Mouse (Mus musculus): Measurements from ENCODE around the gene Psrc1. TPM values are rescaled to one million over a fixed set of nuclear protein-coding genes. Genes with fewer than 3 reads are reported as not detected.

Gene Psrc1
- total and polyA plus RNA-seq, 3 experiments = 33.7 to 172 (median 122) TPM

- ATAC-seq (ENCODE audit: extremely low read depth, insufficient number of reproducible peaks, low FRiP score, poor library complexity, severe bottlenecking) (no peak), DNase-seq (ENCODE audit: low spot score) (no peak)
- Histone ChIP-seq H3K36me3 (replicated peaks) (peaks cover 100% of the 10 kb centered on the region), H3K4me1 (ENCODE audit: insufficient read depth, low read depth, low read length) (peaks cover 8% of the 10 kb centered on the region), H3K9me3 (replicated peaks) (no peaks in the 10 kb centered on the region), H3K4me3 (ENCODE audit: low read depth, low read length) (no peak overlapping the region), H3K27me3 (ENCODE audit: insufficient read depth, low read length) (no peaks in the 10 kb centered on the region)
- no peak for TF ChIP-seq TAL1 (conservative IDR thresholded peaks at IDR 0.05; ENCODE audit: low read depth, low read length)
- no peak for TF ChIP-seq GATA1 (IDR thresholded peaks at IDR 0.05; ENCODE audit: borderline replicate concordance, low read length)
- TF ChIP-seq GATA2 (IDR thresholded peaks at IDR 0.05; ENCODE audit: borderline replicate concordance, low read depth, low read length) = no peak
- no peak for TF ChIP-seq CTCF (IDR thresholded peaks at IDR 0.05; ENCODE audit: low read depth, low read length)
- no peak for TF ChIP-seq POLR2AphosphoS5 (IDR thresholded peaks at IDR 0.05; ENCODE audit: insufficient replicate concordance, low read depth, low read length)
These were observed 52.2 kb downstream of the Psrc1 start for GRCm38 (mm10) chr3:108435701-108436379.

- no peaks in the 10 kb centered on the region for H3K27me3 ChIP-seq (ENCODE audit: insufficient read depth, low read length)
- no peak overlapping the region for H3K4me3 ChIP-seq (ENCODE audit: low read depth, low read length)
- peaks cover 100% of the 10 kb centered on the region for H3K36me3 ChIP-seq (replicated peaks)
- ATAC-seq (ENCODE audit: extremely low read depth, insufficient number of reproducible peaks, low FRiP score, poor library complexity, severe bottlenecking) (no peak), DNase-seq (ENCODE audit: low spot score) (no peak)
- TF ChIP-seq CTCF (IDR thresholded peaks at IDR 0.05; ENCODE audit: low read depth, low read length) = no peak
- no peak for TF ChIP-seq GATA1 (IDR thresholded peaks at IDR 0.05; ENCODE audit: borderline replicate concordance, low read length)
- TF ChIP-seq GATA2 (IDR thresholded peaks at IDR 0.05; ENCODE audit: borderline replicate concordance, low read depth, low read length) = no peak
- TF ChIP-seq TAL1 (conservative IDR thresholded peaks at IDR 0.05; ENCODE audit: low read depth, low read length) = no peak
- no peak for TF ChIP-seq POLR2AphosphoS5 (IDR thresholded peaks at IDR 0.05; ENCODE audit: insufficient replicate concordance, low read depth, low read length)
- no peaks in the 10 kb centered on the region for H3K9me3 ChIP-seq (replicated peaks)
- H3K4me1 ChIP-seq (ENCODE audit: insufficient read depth, low read depth, low read length) = peaks cover 12% of the 10 kb centered on the region
These were observed 52.7 kb downstream of the Psrc1 start for GRCm38 (mm10) chr3:108436380-108436714.

Other genes with a start within 250 kb of the Psrc1 start
- gene Gnai3, start 237.7 kb upstream of the Psrc1 start, total RNA-seq (2014; fragmentation: Nextera tagmentation) = 254 and 274 TPM in 2 replicates
- 413 and 481 TPM in 2 replicates for gene Gnai3, start 237.7 kb upstream of the Psrc1 start, total RNA-seq (2017)
- 36.8 and 37.9 TPM in 2 replicates for gene Gnai3, start 237.7 kb upstream of the Psrc1 start, polyA plus RNA-seq (2012)
- gene Gpr61, start 229.0 kb upstream of the Psrc1 start, total RNA-seq (2014; fragmentation: Nextera tagmentation) = not detected in 2 replicates
- under 0.01 and 0.11 TPM in 2 replicates for gene Gpr61, start 229.0 kb upstream of the Psrc1 start, total RNA-seq (2017)
- not detected in 2 replicates for gene Gpr61, start 229.0 kb upstream of the Psrc1 start, polyA plus RNA-seq (2012)
- gene Amigo1, start 197.5 kb upstream of the Psrc1 start, total RNA-seq (2014; fragmentation: Nextera tagmentation) = 0.29 and 0.98 TPM in 2 replicates
- gene Amigo1, start 197.5 kb upstream of the Psrc1 start, total RNA-seq (2017) = 0.66 and 0.99 TPM in 2 replicates
- 0.46 and 0.51 TPM in 2 replicates for gene Amigo1, start 197.5 kb upstream of the Psrc1 start, polyA plus RNA-seq (2012)
- 2.9 and 3.9 TPM in 2 replicates for gene Cyb561d1, start 182.6 kb upstream of the Psrc1 start, total RNA-seq (2014; fragmentation: Nextera tagmentation)
- gene Cyb561d1, start 182.6 kb upstream of the Psrc1 start, total RNA-seq (2017) = 6.3 and 6.6 TPM in 2 replicates
- 2.9 and 3.4 TPM in 2 replicates for gene Cyb561d1, start 182.6 kb upstream of the Psrc1 start, polyA plus RNA-seq (2012)
- 8.0 and 8.6 TPM in 2 replicates for gene Atxn7l2, start 172.9 kb upstream of the Psrc1 start, total RNA-seq (2014; fragmentation: Nextera tagmentation)
- 2.1 and 2.7 TPM in 2 replicates for gene Atxn7l2, start 172.9 kb upstream of the Psrc1 start, total RNA-seq (2017)
- gene Atxn7l2, start 172.9 kb upstream of the Psrc1 start, polyA plus RNA-seq (2012) = 17.0 and 19.7 TPM in 2 replicates
- not detected in 2 replicates for gene Sypl2, start 157.2 kb upstream of the Psrc1 start, total RNA-seq (2014; fragmentation: Nextera tagmentation)
- 0.06 and 0.11 TPM in 2 replicates for gene Sypl2, start 157.2 kb upstream of the Psrc1 start, total RNA-seq (2017)
- gene Sypl2, start 157.2 kb upstream of the Psrc1 start, polyA plus RNA-seq (2012) = not detected in 2 replicates
- gene Psma5, start 126.9 kb upstream of the Psrc1 start, total RNA-seq (2014; fragmentation: Nextera tagmentation) = 57.5 and 59.5 TPM in 2 replicates
- 297 and 331 TPM in 2 replicates for gene Psma5, start 126.9 kb upstream of the Psrc1 start, total RNA-seq (2017)
- 3.8 and 4.9 TPM in 2 replicates for gene Psma5, start 126.9 kb upstream of the Psrc1 start, polyA plus RNA-seq (2012)
- 4.1 and 5.2 TPM in 2 replicates for gene Sort1, start 99.8 kb upstream of the Psrc1 start, total RNA-seq (2014; fragmentation: Nextera tagmentation)
- 2.3 TPM in 2 replicates for gene Sort1, start 99.8 kb upstream of the Psrc1 start, total RNA-seq (2017)
- 1.1 and 1.3 TPM in 2 replicates for gene Sort1, start 99.8 kb upstream of the Psrc1 start, polyA plus RNA-seq (2012)
- gene Mybphl, start 18.9 kb upstream of the Psrc1 start, total RNA-seq (2014; fragmentation: Nextera tagmentation) = not detected in 2 replicates
- not detected in 2 replicates for gene Mybphl, start 18.9 kb upstream of the Psrc1 start, total RNA-seq (2017)
- not detected in 2 replicates for gene Mybphl, start 18.9 kb upstream of the Psrc1 start, polyA plus RNA-seq (2012)
- not detected in 2 replicates for gene Celsr2, start 31.7 kb downstream of the Psrc1 start, total RNA-seq (2014; fragmentation: Nextera tagmentation)
- 0.23 and 0.38 TPM in 2 replicates for gene Celsr2, start 31.7 kb downstream of the Psrc1 start, total RNA-seq (2017)
- 0.03 TPM in 1 of 2 replicates, not detected in the other for gene Celsr2, start 31.7 kb downstream of the Psrc1 start, polyA plus RNA-seq (2012)
- 138 and 143 TPM in 2 replicates for gene Sars, start 61.4 kb downstream of the Psrc1 start, total RNA-seq (2014; fragmentation: Nextera tagmentation)
- 341 and 480 TPM in 2 replicates for gene Sars, start 61.4 kb downstream of the Psrc1 start, total RNA-seq (2017)
- 170 and 206 TPM in 2 replicates for gene Sars, start 61.4 kb downstream of the Psrc1 start, polyA plus RNA-seq (2012)
- not detected in 2 replicates for gene 1700013F07Rik, start 150.3 kb downstream of the Psrc1 start, total RNA-seq (2014; fragmentation: Nextera tagmentation)
- gene 1700013F07Rik, start 150.3 kb downstream of the Psrc1 start, total RNA-seq (2017) = not detected in 2 replicates
- not detected in 2 replicates for gene 1700013F07Rik, start 150.3 kb downstream of the Psrc1 start, polyA plus RNA-seq (2012)
- not detected in 2 replicates for gene 5330417C22Rik, start 152.7 kb downstream of the Psrc1 start, total RNA-seq (2014; fragmentation: Nextera tagmentation)
- under 0.01 and 0.06 TPM in 2 replicates for gene 5330417C22Rik, start 152.7 kb downstream of the Psrc1 start, total RNA-seq (2017)
- gene 5330417C22Rik, start 152.7 kb downstream of the Psrc1 start, polyA plus RNA-seq (2012) = not detected in 2 replicates
- 17.8 and 19.9 TPM in 2 replicates for gene Tmem167b, start 178.6 kb downstream of the Psrc1 start, total RNA-seq (2014; fragmentation: Nextera tagmentation)
- 42.3 and 46.8 TPM in 2 replicates for gene Tmem167b, start 178.6 kb downstream of the Psrc1 start, total RNA-seq (2017)
- 2.2 and 2.5 TPM in 2 replicates for gene Tmem167b, start 178.6 kb downstream of the Psrc1 start, polyA plus RNA-seq (2012)
- 14.3 and 14.4 TPM in 2 replicates for gene Taf13, start 187.9 kb downstream of the Psrc1 start, total RNA-seq (2014; fragmentation: Nextera tagmentation)
- 21.6 and 22.2 TPM in 2 replicates for gene Taf13, start 187.9 kb downstream of the Psrc1 start, total RNA-seq (2017)
- gene Taf13, start 187.9 kb downstream of the Psrc1 start, polyA plus RNA-seq (2012) = 0.39 and 1.1 TPM in 2 replicates
- gene Wdr47, start 207.4 kb downstream of the Psrc1 start, total RNA-seq (2014; fragmentation: Nextera tagmentation) = 4.4 and 7.6 TPM in 2 replicates
- gene Wdr47, start 207.4 kb downstream of the Psrc1 start, total RNA-seq (2017) = 10.3 and 11.2 TPM in 2 replicates
- 1.2 and 1.6 TPM in 2 replicates for gene Wdr47, start 207.4 kb downstream of the Psrc1 start, polyA plus RNA-seq (2012)

All from G1E (cell line).